Mouse (Mus musculus) cerebellum, adult 18-20 months (tissue): ENCODE measurements around the gene Nudt13.

Experiments used
- DNase-seq, 2 experiments: peaks; one replicate each; pipeline ENCODE4 v3.0.0; 2021

Nudt13 gene

GRCm38 (mm10) chr14:20340866-20341265 is 46.4 kb downstream of the Nudt13 start:
- no peak for DNase-seq

- DNase-seq: no peak
These were observed 51.4 kb downstream of the Nudt13 start for GRCm38 (mm10) chr14:20345885-20346284.

GRCm38 (mm10) chr14:20347441-20347990 is 53.0 kb downstream of the Nudt13 start:
- no peak for DNase-seq

- DNase-seq: peak; percentile 86 to 91
These were observed 53.6 kb downstream of the Nudt13 start, which contains the start of the genes Ecd and Fam149b for GRCm38 (mm10) chr14:20347991-20348541. TSS of gene Ecd (minus strand) at chr14:20348121. TSS of gene Fam149b (plus strand) at chr14:20348162.

GRCm38 (mm10) chr14:20363230-20363629 is 68.7 kb downstream of the Nudt13 start:
- DNase-seq: no peak
